Mouse (Mus musculus) embryonic fibroblast, embryonic 13.5 days (primary cell): ENCODE results near the gene Vmn1r86.

ENCODE experiments used
- CTCF ChIP-seq: IDR thresholded peaks from 2 replicates; pipeline ENCODE4 v1.5.1; 2011; ENCODE audit warnings: mild to moderate bottlenecking, control low read depth, low read length, moderate library complexity, borderline replicate concordance; ENCODE audit not compliant: insufficient read depth
- POLR2A ChIP-seq: IDR thresholded peaks from 2 replicates; pipeline ENCODE4 v1.6.1; 2011; ENCODE audit warnings: low read depth, mild to moderate bottlenecking, control low read depth, low read length, moderate library complexity

DNA sequence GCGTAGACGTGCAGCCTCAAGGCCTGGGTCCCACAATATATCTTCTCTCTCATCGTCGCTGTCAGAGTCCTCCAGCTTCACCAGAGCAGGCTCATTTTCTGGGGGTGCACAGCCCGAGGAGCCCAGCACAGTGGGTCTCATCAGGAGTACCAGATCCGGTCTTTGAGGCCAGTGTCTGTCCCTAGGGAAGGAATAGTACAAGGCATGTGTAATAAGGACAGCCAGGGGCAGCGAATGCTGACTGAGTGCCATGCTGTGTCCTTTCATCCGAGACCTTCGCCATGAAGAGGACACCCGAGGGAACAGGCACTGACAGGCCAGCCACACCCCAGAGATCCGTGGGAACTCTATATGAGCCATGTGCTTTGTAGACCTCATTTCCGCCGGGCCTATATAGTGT, 66.7 kb downstream of the Vmn1r86 start:
- TF ChIP-seq POLR2A, result no peak
- TF ChIP-seq CTCF, result no peak
